Mouse (Mus musculus): ENCODE measurements around the gene Tbc1d15. TPM values are rescaled to one million over a fixed set of nuclear protein-coding genes. Genes with fewer than 3 reads are reported as not detected.

The Tbc1d15 gene
- total RNA-seq, 2 experiments from 2014 or later, result 59.1 to 62.0 TPM

Other genes starting within 250 kb of the Tbc1d15 start
- gene Tph2, start 66.4 kb downstream of the Tbc1d15 start, total RNA-seq (2021), result under 1 TPM; 0.67 to 0.73 TPM
- 10 to 100 TPM; 52.7 to 58.9 TPM for gene Rab21, start 64.1 kb upstream of the Tbc1d15 start, total RNA-seq (2021)
- gene Tmem19, start 111.0 kb upstream of the Tbc1d15 start, total RNA-seq (2021), result 10 to 100 TPM; 39.7 to 41.7 TPM
- gene Thap2, start 133.0 kb upstream of the Tbc1d15 start, total RNA-seq (2021), result 10 to 100 TPM; 17.6 to 18.2 TPM
- gene Zfc3h1, start 133.5 kb upstream of the Tbc1d15 start, total RNA-seq (2021), result 10 to 100 TPM; 52.3 to 60.6 TPM